In genomic region chr4:155895216-155895615, GRCm38 (mm10) we compare ENCODE assay signal across 8 mouse cellular contexts. TPM values are rescaled to one million over a fixed set of nuclear protein-coding genes. Genes with fewer than 3 reads are reported as not detected.
DNase-seq lines count a peak whose midpoint lies in the region; ATAC-seq and TF ChIP-seq lines count a peak whose summit lies in the region.

No protein-coding gene starts in this region.

- WGBS in hindbrain, embryonic 11.5 days: 51% methylated on average over 6 of the region's 6 CpGs

- no peaks in the 10 kb centered on the region for H3K36me3 ChIP-seq in ES-Bruce4 (ENCODE audit: control insufficient read depth, insufficient read depth, low read length, poor library complexity, severe bottlenecking)
- H3K36me3 ChIP-seq in hindbrain, embryonic 11.5 days (ENCODE audit: control insufficient read depth, insufficient read depth, low read length): peaks cover 12% of the 10 kb centered on the region; the same call in 1 of the 2 replicates

- no peaks in the 10 kb centered on the region for H3K9me3 ChIP-seq in ES-Bruce4 (replicated peaks; ENCODE audit: control insufficient read depth, insufficient read depth, low read length, poor library complexity, severe bottlenecking)
- no peaks in the 10 kb centered on the region for H3K9me3 ChIP-seq in hindbrain, embryonic 11.5 days (ENCODE audit: control insufficient read depth, low read length)

- H3K4me1 ChIP-seq in ES-Bruce4 (ENCODE audit: control insufficient read depth, insufficient read depth, low read length): no peaks in the 10 kb centered on the region
- peaks cover 16% of the 10 kb centered on the region for H3K4me1 ChIP-seq in hindbrain, embryonic 11.5 days (replicated peaks; ENCODE audit: control insufficient read depth, insufficient read depth, low read length)

- no peak overlapping the region for H3K9ac ChIP-seq in ES-Bruce4 (ENCODE audit: low read depth, poor library complexity, severe bottlenecking)
- H3K9ac ChIP-seq in hindbrain, embryonic 11.5 days (ENCODE audit: low read depth, low read length): no peak overlapping the region

- H3K27me3 ChIP-seq in ES-Bruce4 (ENCODE audit: control insufficient read depth, insufficient read depth, low read length, poor library complexity, severe bottlenecking): no peaks in the 10 kb centered on the region
- H3K27me3 ChIP-seq in hindbrain, embryonic 11.5 days (ENCODE audit: control insufficient read depth, insufficient read depth, low read length): no peaks in the 10 kb centered on the region

- 0 out of 2 replicates have a peak overlapping the region, but pooled peaks have one; percentile 14 for H3K4me3 ChIP-seq in ES-Bruce4 (ENCODE audit: low read depth, low read length)
- H3K4me3 ChIP-seq in hindbrain, embryonic 11.5 days (ENCODE audit: low read depth, low read length): no peak overlapping the region

- no peak overlapping the region for H3K4me2 ChIP-seq in hindbrain, embryonic 11.5 days (replicated peaks; ENCODE audit: low read depth, low read length)

- peak; percentile 90 for DNase-seq in brain, adult 2 months (ENCODE audit: low read depth, low spot score)
- peak; percentile 23 for DNase-seq in hindbrain, embryonic 11.5 days (ENCODE audit: low spot score)
- DNase-seq in layer of hippocampus, postnatal 10 days (ENCODE audit: low spot score in 2 of 2): peak; percentile 82 to 85
- peak; percentile 57 for DNase-seq in lung, postnatal 14 days
- DNase-seq in skeletal muscle tissue, adult 2 months (ENCODE audit: low read depth, low spot score): peak; percentile 57
- no peak for DNase-seq in embryo, embryonic 10 days (ENCODE audit: low spot score)

- TF ChIP-seq POLR2A in ES-Bruce4 (IDR thresholded peaks at IDR 0.05; ENCODE audit: insufficient read depth, low read length): no peak

- ATAC-seq in frontal cortex, adult (ENCODE audit: low TSS enrichment): 0 out of 2 replicates have a peak, but pooled peaks have one; percentile 18
- no peak for ATAC-seq in hindbrain, embryonic 11.5 days (ENCODE audit: low FRiP score)

- no peak overlapping the region for H3K27ac ChIP-seq in ES-Bruce4 (ENCODE audit: insufficient read depth, low read length)
- no peak overlapping the region for H3K27ac ChIP-seq in hindbrain, embryonic 11.5 days (ENCODE audit: low read depth, low read length)

- TF ChIP-seq EP300 in ES-Bruce4 (IDR thresholded peaks at IDR 0.05; ENCODE audit: insufficient read depth, low read depth, low read length): no peak

- no peak for TF ChIP-seq CTCF in ES-Bruce4 (IDR thresholded peaks at IDR 0.05; ENCODE audit: low read depth, low read length)

RNA-seq across cellular contexts. Expression of gene Acap3, which starts 3.6 kb away (rescaled TPM):
- 2.6 and 3.8 TPM in 2 replicates for polyA plus RNA-seq in ES-Bruce4 (2011; ENCODE audit: insufficient read depth, insufficient read length, low read depth, missing spikeins)
- 29.0 and 34.7 TPM in 2 replicates for polyA plus RNA-seq in hindbrain, embryonic 11.5 days (2014; fragmentation: Nextera tagmentation; extraction: Ambion mirVana)
- 100 to 1,000 TPM; 145 to 162 TPM for total RNA-seq in layer of hippocampus, postnatal 10 days (2021)

RNA-seq across cellular contexts. Expression of gene Pusl1, which starts 3.6 kb away (rescaled TPM):
- polyA plus RNA-seq in ES-Bruce4 (2011; ENCODE audit: insufficient read depth, insufficient read length, low read depth, missing spikeins): 15.3 and 19.4 TPM in 2 replicates
- 41.6 and 43.2 TPM in 2 replicates for polyA plus RNA-seq in hindbrain, embryonic 11.5 days (2014; fragmentation: Nextera tagmentation; extraction: Ambion mirVana)
- total RNA-seq in layer of hippocampus, postnatal 10 days (2021): 10 to 100 TPM; 68.1 to 77.0 TPM

RNA-seq across cellular contexts. Expression of gene Ints11, which starts 25.9 kb away (rescaled TPM):
- polyA plus RNA-seq in ES-Bruce4 (2011; ENCODE audit: insufficient read depth, insufficient read length, low read depth, missing spikeins): 43.3 and 45.3 TPM in 2 replicates
- 93.1 and 95.4 TPM in 2 replicates for polyA plus RNA-seq in hindbrain, embryonic 11.5 days (2014; fragmentation: Nextera tagmentation; extraction: Ambion mirVana)
- 10 to 100 TPM; 35.9 to 41.0 TPM for total RNA-seq in layer of hippocampus, postnatal 10 days (2021)

RNA-seq across cellular contexts. Expression of gene Cptp, which starts 26.0 kb away (rescaled TPM):
- 6.0 and 7.9 TPM in 2 replicates for polyA plus RNA-seq in ES-Bruce4 (2011; ENCODE audit: insufficient read depth, insufficient read length, low read depth, missing spikeins)
- 19.8 and 22.7 TPM in 2 replicates for polyA plus RNA-seq in hindbrain, embryonic 11.5 days (2014; fragmentation: Nextera tagmentation; extraction: Ambion mirVana)
- 10 to 100 TPM; 28.1 to 32.2 TPM for total RNA-seq in layer of hippocampus, postnatal 10 days (2021)

RNA-seq across cellular contexts. Expression of gene Tas1r3, which starts 32.1 kb away (rescaled TPM):
- 0.28 and 0.44 TPM in 2 replicates for polyA plus RNA-seq in ES-Bruce4 (2011; ENCODE audit: insufficient read depth, insufficient read length, low read depth, missing spikeins)
- polyA plus RNA-seq in hindbrain, embryonic 11.5 days (2014; fragmentation: Nextera tagmentation; extraction: Ambion mirVana): 0.46 TPM in 2 replicates
- total RNA-seq in layer of hippocampus, postnatal 10 days (2021): under 1 TPM; 0.27 to 0.30 TPM
